Mouse (Mus musculus) neutrophil, adult 5-6 weeks (primary cell): Measurements from ENCODE around the gene Zmym3. TPM values are rescaled to one million over a fixed set of nuclear protein-coding genes. Genes with fewer than 3 reads are reported as not detected.

Experiments used
- ATAC-seq: fragments of 151-379, 151-347 bp; 2 replicates; pipeline ENCODE4 v1.8.0; 2017; ENCODE audit warnings: mild to moderate bottlenecking, moderate TSS enrichment; ENCODE audit not compliant: insufficient number of reproducible peaks, poor library complexity, low FRiP score, severe bottlenecking; ENCODE audit errors: extremely low read depth
- total RNA-seq: library from RNA; stranded (forward); fragments of 200-1000 nt; gene quantifications from 2 replicates; pipeline ENCODE4 v1.2.3, GENCODE M21; 2017

The Zmym3 gene
- 24.4 and 26.3 TPM in 2 replicates for total RNA-seq

DNA sequence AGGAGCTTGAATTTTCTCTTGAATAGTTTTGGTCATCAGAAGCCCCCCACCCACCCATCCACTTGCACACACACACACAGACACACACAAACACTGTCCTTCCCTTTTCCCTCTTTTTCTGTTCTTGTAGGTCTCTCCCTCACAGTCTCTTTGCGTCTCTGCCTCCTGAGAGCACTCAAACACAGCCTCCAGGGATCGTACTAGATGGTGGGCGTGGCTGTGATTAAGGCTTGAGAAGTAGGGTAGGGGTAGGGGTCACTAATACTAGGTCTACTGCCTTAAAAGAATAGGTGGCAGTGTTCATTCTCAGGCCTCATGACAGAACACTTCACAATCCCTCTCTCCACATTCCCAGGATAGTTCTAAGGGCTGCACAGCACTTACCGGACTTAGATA lies at the start of gene Zmym3:
Gene Zmym3 (minus strand): TSS at position 150 of the 396 bp plus-strand sequence.
- ATAC-seq: no peak

- no peak for ATAC-seq
These were observed 30.9 kb upstream of the Zmym3 start for GRCm38 (mm10) chrX:101451591-101451990.

DNA sequence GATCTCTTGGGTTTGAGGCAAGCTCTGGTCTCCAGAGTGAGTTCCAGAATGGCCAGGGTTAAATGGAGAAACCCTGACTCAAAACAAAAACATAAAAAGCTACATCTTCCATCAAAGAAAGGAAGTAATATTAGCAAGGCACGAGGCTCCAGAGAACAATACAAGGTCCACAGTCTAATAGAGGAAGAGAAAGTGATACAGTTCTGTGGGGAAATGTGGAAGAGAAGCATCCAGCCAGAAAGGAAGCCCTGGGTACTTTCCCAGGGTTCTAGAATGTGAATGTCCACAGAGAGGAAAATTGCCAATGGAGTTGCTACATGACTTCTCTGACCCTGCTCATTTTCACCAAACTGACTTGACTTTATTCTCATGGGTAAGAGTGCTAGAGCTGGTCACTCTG lies 30.5 kb upstream of the Zmym3 start:
- no peak for ATAC-seq

DNA sequence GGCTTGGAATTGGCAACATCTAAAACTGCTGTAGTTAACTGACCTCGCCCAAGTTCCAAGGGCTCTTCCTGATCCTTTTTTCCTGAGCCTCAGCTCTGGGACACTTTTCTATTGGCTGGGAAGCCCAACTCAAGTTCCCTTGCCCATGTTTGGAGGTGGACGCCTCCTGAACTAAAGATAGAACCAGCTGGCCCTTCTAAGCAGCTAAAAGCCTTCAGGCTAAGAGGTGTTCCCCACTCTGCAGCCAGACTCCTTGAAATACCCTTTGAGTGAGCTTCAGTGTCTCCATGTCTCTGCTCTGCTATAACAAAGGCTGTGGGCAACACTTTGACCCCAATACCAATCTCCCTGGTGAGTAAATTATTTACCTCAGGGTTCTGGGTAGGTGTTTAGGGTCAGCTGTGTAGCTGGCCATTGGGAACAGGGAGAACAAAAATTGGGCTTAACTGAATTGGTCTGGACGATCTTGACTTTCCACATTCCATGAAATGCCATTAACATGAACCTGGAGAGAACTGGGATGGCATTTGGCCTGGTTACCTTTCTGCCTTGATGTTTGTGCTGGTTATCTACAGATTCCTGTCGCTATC lies 28.3 kb upstream of the Zmym3 start, which contains the start of gene Itgb1bp2:
Gene Itgb1bp2 (plus strand): TSS at position 203 of the 590 bp plus-strand sequence.
- no peak for ATAC-seq

GRCm38 (mm10) chrX:101429976-101430375 lies 9.3 kb upstream of the Zmym3 start:
- no peak for ATAC-seq

DNA sequence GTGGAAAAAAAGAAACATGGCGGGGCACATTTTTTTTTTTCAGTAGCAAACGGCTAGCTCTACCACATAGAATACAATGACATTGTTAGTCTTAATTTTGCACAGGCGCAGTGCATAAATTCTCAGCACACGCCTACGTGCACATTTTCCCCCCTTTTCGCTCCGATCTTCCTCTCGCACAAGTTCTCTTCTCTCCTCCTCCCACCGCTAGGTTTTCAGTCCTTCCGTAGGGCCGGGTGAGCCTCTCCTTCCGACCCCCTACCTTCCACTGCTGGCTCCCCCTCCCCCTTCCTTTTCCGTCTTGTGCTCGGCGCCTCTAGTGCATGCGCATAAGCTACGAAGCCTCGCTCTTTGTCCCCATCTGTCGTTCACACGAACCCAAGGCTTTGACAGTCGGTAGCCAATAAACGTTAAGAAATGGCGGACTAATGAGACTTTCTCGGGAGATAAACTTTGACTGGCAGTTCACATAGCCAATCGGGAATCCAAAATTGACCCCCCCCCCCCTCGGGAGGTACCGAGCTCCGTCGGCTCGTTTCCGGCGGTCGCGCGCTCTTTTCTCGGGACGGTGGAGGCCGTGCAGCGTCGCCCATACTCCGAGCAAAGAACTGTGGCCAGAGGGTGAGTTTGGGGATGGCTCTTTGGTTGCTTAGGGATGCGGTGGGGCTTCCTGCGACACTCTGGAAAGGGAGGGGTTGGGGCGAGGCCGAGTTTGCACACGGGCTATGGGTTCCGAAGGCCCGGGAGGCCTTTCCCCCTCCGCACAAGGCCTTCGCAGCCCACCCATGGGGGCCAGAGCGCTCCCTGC lies 8.7 kb upstream of the Zmym3 start, which contains the start of gene Nono:
Gene Nono (plus strand): TSS at position 177 of the 808 bp plus-strand sequence.
- peak; percentile 96 for ATAC-seq

DNA sequence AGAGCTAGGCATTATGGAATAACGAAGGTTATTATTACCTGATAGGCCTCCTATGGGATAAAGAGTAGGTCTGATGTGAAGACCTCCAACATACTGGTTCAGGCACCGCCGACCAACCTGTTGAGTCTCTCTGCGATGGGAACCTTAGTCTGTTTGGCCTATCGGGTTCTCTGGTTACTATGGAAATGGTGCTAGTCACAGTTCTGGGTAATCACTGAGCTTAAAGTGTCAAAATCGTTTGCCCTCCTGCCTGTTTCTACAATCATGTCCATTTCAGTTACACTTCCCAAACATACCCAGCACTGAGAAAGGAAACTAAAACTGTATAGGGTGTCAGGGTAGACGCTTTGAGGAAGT lies 8.1 kb upstream of the Zmym3 start:
- no peak; the same call in 1 of the 2 replicates for ATAC-seq

GRCm38 (mm10) chrX:101427774-101428173 lies 7.1 kb upstream of the Zmym3 start:
- ATAC-seq: no peak

- ATAC-seq: no peak
These were observed 2.8 kb upstream of the Zmym3 start for GRCm38 (mm10) chrX:101423462-101423861.

GRCm38 (mm10) chrX:101419725-101420699 lies 637 bp downstream of the Zmym3 start:
- ATAC-seq: peak; percentile 83

- ATAC-seq: 0 out of 2 replicates have a peak, but pooled peaks have one; percentile 33
These were observed 1.5 kb downstream of the Zmym3 start for GRCm38 (mm10) chrX:101418946-101419724.

GRCm38 (mm10) chrX:101396459-101396858 lies 24.2 kb downstream of the Zmym3 start:
- ATAC-seq: no peak

GRCm38 (mm10) chrX:101394341-101394740 lies 26.3 kb downstream of the Zmym3 start:
- no peak for ATAC-seq

DNA sequence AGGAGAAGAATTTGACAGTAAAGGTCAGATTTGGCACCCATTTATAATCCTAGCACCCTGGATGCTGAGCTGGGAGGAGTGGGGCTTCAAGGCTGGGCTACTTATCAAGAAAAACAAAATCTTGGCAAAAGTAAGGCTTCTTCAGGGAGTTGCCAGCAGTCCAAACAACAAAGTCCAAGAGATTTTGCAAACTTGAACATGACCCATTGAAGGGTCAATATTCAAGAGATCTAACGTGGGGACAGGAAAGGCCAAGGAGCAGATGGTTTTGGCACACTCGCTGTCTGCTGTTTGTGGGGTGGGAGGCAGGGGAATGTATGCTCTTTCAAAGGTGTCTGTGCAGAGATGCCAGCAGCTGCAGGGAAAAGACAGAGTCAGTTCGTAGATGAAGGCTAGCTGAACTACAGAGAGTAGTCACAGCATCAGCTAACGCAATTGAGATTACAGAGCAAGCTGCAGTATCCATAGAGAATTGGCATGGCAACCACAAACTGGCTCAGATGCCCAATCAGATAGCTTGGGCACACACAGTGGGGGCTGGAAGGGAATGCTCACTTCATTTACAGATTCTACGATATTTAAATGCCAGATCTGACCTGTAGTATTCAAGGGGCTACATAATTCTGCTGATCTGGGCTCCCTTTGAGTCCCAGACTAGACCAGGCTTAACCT lies 31.6 kb downstream of the Zmym3 start:
- no peak for ATAC-seq

- no peak for ATAC-seq
These were observed 34.4 kb downstream of the Zmym3 start for GRCm38 (mm10) chrX:101386222-101386621.

DNA sequence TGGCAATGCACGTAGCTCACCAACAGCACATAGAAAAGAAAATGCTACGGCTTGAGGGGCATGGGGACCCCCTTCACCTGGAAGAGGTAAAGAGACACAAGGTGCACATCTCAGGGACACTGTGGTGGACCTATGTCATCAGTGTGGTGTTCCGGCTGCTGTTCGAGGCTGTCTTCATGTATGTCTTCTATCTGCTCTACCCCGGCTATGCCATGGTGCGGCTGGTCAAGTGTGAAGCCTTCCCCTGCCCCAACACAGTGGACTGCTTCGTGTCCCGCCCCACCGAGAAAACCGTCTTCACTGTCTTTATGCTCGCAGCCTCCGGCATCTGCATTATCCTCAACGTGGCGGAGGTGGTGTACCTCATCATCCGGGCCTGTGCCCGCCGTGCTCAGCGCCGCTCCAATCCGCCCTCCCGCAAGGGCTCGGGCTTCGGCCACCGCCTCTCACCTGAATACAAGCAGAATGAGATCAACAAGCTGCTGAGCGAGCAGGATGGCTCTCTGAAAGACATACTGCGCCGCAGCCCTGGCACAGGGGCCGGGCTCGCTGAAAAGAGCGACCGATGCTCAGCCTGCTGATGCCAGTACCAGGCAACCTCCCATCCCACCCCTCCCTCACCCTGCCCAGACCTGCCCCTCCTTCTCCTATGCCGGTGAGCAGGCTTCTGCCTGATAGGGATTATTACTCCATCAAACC lies 36.1 kb downstream of the Zmym3 start:
- no peak for ATAC-seq

DNA sequence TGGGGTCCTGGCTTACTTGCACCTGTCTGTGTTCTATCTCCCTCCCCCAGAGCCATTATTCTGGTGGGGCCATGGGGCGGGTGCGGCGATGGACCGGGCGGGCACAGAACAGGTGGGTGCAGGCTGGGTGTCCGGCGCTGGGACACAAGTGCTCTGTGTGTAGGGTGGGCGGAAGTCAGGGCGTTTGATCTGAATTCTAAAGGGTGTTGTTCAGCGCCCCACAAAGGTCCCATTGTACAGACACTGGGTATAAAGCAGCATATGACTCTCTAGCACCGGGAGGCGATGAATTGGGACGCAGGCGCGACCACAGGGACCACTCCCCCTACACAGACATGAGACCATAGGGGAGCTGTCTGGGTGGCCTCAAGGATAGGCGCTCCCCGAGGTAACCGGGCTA lies 37.2 kb downstream of the Zmym3 start:
- ATAC-seq: no peak
